Mouse (Mus musculus) macrophage (primary cell): ENCODE measurements around the gene Ogt. TPM values are rescaled to one million over a fixed set of nuclear protein-coding genes. Genes with fewer than 3 reads are reported as not detected.

ENCODE experiments used
- H3K27ac ChIP-seq: fragments of 350-480 bp; formaldehyde crosslinking; 2 replicates; pipeline ENCODE4 v1.9.0; 2021
- H3K36me3 ChIP-seq: fragments of 350-480 bp; formaldehyde crosslinking; 2 replicates; pipeline ENCODE4 v1.9.0; 2021; ENCODE audit errors: inconsistent target
- H3K4me3 ChIP-seq: fragments of 350-480 bp; formaldehyde crosslinking; 2 replicates; pipeline ENCODE4 v1.9.0; 2021; ENCODE audit errors: inconsistent target
- H3K79me2 ChIP-seq: fragments of 350-480 bp; formaldehyde crosslinking; 2 replicates; pipeline ENCODE4 v1.9.0; 2021; ENCODE audit errors: inconsistent target
- WGBS: methylation state at CpG from one replicate; pipeline ENCODE4 v1.1.7; 2026; ENCODE audit warnings: inconsistent platforms; ENCODE audit not compliant: missing documents; 5-methylcytosine and 5-hydroxymethylcytosine counted together
- polyA plus RNA-seq: library from polyadenylated mRNA; stranded (reverse); fragments of 250-400 nt; gene quantifications from 3 replicates; pipeline ENCODE4 v1.2.4, GENCODE M21; 2018; ENCODE audit warnings: inconsistent platforms

Gene Ogt
- polyA plus RNA-seq, 1 experiment from 2014 or later, result 41.1 TPM

- no peaks in the 10 kb centered on the region for H3K36me3 ChIP-seq
- H3K4me3 ChIP-seq, result no peak overlapping the region
- no peaks in the 10 kb centered on the region for H3K79me2 ChIP-seq
- WGBS, result 79% methylated on average over 31 of the region's 54 CpGs
- H3K27ac ChIP-seq, result no peak overlapping the region
These were observed 57.7 kb downstream of the Ogt start for GRCm38 (mm10) chrX:101697537-101697936.

DNA sequence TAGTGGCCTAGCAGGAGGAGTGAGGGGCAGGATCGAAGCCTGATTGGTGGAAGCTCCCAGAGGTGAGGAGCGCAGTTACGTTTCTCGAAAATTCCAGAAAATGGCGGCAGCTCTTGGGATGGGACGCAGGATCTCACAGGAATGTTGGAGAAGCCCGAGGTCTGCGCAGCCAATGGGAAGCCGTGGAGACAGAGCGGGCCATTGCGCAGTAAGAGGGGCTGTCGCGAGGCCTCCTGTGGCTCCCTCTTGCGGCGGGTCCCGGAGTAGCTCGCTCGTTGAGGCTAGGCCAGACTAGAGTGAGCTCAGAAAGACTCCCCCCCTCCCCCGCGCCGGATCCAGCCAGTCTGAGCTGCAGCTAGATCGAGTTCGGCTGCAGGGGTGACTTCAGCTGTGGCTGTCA lies 58.4 kb downstream of the Ogt start:
- Histone ChIP-seq H3K36me3 (no peaks in the 10 kb centered on the region), H3K27ac (no peak overlapping the region), H3K4me3 (no peak overlapping the region), H3K79me2 (no peaks in the 10 kb centered on the region)
- 84% methylated on average over 18 of the region's 23 CpGs for WGBS

DNA sequence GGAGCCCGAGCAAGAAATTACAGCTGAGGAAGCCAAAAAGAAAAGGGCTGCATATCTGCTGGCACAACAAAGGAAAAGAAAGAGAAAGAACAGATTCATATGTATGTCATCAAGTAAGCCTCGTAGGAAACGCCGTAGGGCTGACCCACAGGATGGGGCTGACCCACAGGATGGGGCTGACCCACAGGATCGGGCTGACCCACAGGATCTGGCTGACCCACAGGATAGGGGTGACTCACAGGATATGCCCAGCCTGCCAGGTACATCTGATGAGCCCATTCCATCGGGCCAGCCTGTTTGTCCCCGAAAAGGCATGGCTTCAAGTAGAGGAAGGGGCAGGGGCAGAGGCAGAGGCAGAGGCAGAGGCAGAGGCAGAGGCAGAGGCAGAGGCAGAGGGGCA lies 65.3 kb downstream of the Ogt start:
- no peak overlapping the region for H3K4me3 ChIP-seq
- no peak overlapping the region for H3K27ac ChIP-seq
- no peaks in the 10 kb centered on the region for H3K79me2 ChIP-seq
- no peaks in the 10 kb centered on the region for H3K36me3 ChIP-seq
- WGBS, result 69% methylated on average over 7 of the region's 7 CpGs

DNA sequence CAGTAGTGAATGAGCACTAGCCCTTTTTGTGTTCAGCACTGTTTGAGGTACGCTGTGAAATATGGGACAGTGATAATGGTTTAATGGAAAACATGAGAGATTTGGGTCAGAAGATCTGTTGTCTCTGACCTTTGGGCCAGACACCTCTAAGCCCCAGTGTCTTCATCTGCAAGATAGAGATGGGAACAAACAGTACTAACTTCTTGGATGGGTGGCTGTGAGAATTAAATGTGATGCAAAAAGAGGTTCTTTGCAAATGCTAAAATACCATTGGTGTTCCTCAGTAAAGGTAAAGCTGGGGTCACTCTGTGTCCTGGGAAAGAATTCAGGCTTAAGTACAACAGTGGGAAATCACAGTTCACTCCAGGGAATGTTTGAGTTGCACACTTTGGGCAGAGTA lies 80.5 kb downstream of the Ogt start:
- H3K27ac ChIP-seq, result no peak overlapping the region
- no peaks in the 10 kb centered on the region for H3K79me2 ChIP-seq
- H3K4me3 ChIP-seq, result no peak overlapping the region
- 100% methylated on average over 1 of the region's 1 CpGs for WGBS
- H3K36me3 ChIP-seq, result no peaks in the 10 kb centered on the region

GRCm38 (mm10) chrX:101730010-101730409 lies 90.2 kb downstream of the Ogt start:
- no peak overlapping the region for H3K27ac ChIP-seq
- no peaks in the 10 kb centered on the region for H3K79me2 ChIP-seq
- H3K4me3 ChIP-seq, result no peak overlapping the region
- no peaks in the 10 kb centered on the region for H3K36me3 ChIP-seq

GRCm38 (mm10) chrX:101732644-101733043 lies 92.8 kb downstream of the Ogt start:
- WGBS, result 49% methylated on average over 10 of the region's 12 CpGs
- no peak overlapping the region for H3K27ac ChIP-seq
- no peaks in the 10 kb centered on the region for H3K79me2 ChIP-seq
- no peak overlapping the region for H3K4me3 ChIP-seq
- no peaks in the 10 kb centered on the region for H3K36me3 ChIP-seq

DNA sequence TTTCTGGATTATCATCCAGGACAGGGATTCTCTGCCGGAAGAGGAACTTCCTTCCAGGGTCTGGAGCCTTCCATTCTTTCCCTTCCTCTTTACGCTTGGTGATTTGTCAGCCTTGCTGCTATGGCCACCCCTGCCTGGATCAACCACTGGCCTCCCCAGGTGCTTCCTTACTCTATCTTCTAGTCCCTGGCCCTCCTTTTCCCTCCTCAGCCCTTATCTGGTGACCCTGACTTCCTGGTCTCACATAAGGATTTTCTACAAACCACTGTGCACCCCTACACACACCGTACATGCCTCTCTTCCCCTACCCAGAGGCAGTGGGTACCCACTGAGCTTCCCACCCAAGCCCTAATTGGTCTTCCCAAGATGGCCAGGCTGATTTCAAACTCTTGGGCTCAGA lies 93.4 kb downstream of the Ogt start:
- no peaks in the 10 kb centered on the region for H3K79me2 ChIP-seq
- peak overlapping the region; percentile 20 for H3K4me3 ChIP-seq
- peak overlapping the region; percentile 78 for H3K27ac ChIP-seq
- WGBS, result 20% methylated on average over 3 of the region's 3 CpGs
- no peaks in the 10 kb centered on the region for H3K36me3 ChIP-seq

GRCm38 (mm10) chrX:101733828-101734319 lies 94.0 kb downstream of the Ogt start, which contains the start of gene Cxcr3:
Gene Cxcr3 (minus strand): TSS chrX:101734269.
- H3K79me2 ChIP-seq, result no peaks in the 10 kb centered on the region
- peak within 1 kb of the TSS; percentile 20 for H3K4me3 ChIP-seq
- H3K27ac ChIP-seq, result peak within 1 kb of the TSS; percentile 78
- H3K36me3 ChIP-seq, result no peaks in the 10 kb centered on the region
- WGBS, result 27% methylated on average over 11 of the region's 11 CpGs

Other genes starting within 250 kb of the Ogt start
- 11.5 to 20.5 TPM (median 15.3 TPM) in 3 replicates for gene Zmym3, start 219.2 kb upstream of the Ogt start, polyA plus RNA-seq
- 169 to 225 TPM (median 178 TPM) in 3 replicates for gene Nono, start 210.7 kb upstream of the Ogt start, polyA plus RNA-seq
- 0.35 TPM in 1 of 3 replicates, not detected in the others for gene Itgb1bp2, start 191.0 kb upstream of the Ogt start, polyA plus RNA-seq
- gene Taf1, start 107.3 kb upstream of the Ogt start, polyA plus RNA-seq, result 19.2 to 24.2 TPM (median 23.8 TPM) in 3 replicates
- gene Cxcr3, start 94.2 kb downstream of the Ogt start, polyA plus RNA-seq, result 4.9 to 10.7 TPM (median 5.8 TPM) in 3 replicates
- gene Gm4779, start 154.4 kb downstream of the Ogt start, polyA plus RNA-seq, result not detected in 3 replicates
- not detected in 3 replicates for gene 8030474K03Rik, start 154.6 kb downstream of the Ogt start, polyA plus RNA-seq
- gene Nhsl2, start 209.3 kb downstream of the Ogt start, polyA plus RNA-seq, result 1.6 to 2.7 TPM (median 2.4 TPM) in 3 replicates